Mouse (Mus musculus) G1E (cell line): ENCODE data around the gene Cpne1.

ENCODE experiments used
- CTCF ChIP-seq: IDR thresholded peaks from 2 replicates; pipeline ENCODE4 v1.5.1; 2012; ENCODE audit warnings: low read depth, low read length, inconsistent platforms, mixed read lengths
- POLR2AphosphoS5 ChIP-seq: IDR thresholded peaks from 2 replicates; pipeline ENCODE4 v1.6.1; 2012; ENCODE audit warnings: low read depth, low read length, inconsistent platforms; ENCODE audit not compliant: insufficient replicate concordance
- TAL1 ChIP-seq: conservative IDR thresholded peaks from 2 replicates; pipeline ENCODE4 v1.6.1; 2012; ENCODE audit warnings: low read depth, low read length, inconsistent platforms, mixed read lengths

- TF ChIP-seq CTCF (no peak), POLR2AphosphoS5 (no peak), TAL1 (no peak)
Measured at GRCm38 (mm10) chr2:156146272-156146989, 34.7 kb upstream of the Cpne1 start.
